Mouse (Mus musculus) right cerebral cortex, postnatal 25 days (tissue): Measurements from ENCODE around the gene Rhof.

Experiments
- DNase-seq: peaks from one replicate; pipeline ENCODE4 v3.0.0; 2022

Gene Rhof

GRCm38 (mm10) chr5:123134875-123135382 is 2.4 kb upstream of the Rhof start:
- no peak for DNase-seq

GRCm38 (mm10) chr5:123134186-123134874 is 1.8 kb upstream of the Rhof start:
- DNase-seq, result peak; percentile 55

- DNase-seq, result no peak
Measured at GRCm38 (mm10) chr5:123133784-123134143, 1.3 kb upstream of the Rhof start.

- DNase-seq, result peak; percentile 86
Measured at GRCm38 (mm10) chr5:123133083-123133783, 741 bp upstream of the Rhof start.

- no peak for DNase-seq
Measured at GRCm38 (mm10) chr5:123130814-123131148, 1.7 kb downstream of the Rhof start.

GRCm38 (mm10) chr5:123130030-123130813 is 2.3 kb downstream of the Rhof start:
- DNase-seq, result no peak

- DNase-seq, result no peak
Measured at GRCm38 (mm10) chr5:123129170-123129757, 3.2 kb downstream of the Rhof start.

GRCm38 (mm10) chr5:123128426-123129169 is 3.9 kb downstream of the Rhof start:
- DNase-seq, result no peak

GRCm38 (mm10) chr5:123127031-123127430 is 5.5 kb downstream of the Rhof start:
- no peak for DNase-seq

- DNase-seq, result no peak
Measured at GRCm38 (mm10) chr5:123125638-123126406, 6.7 kb downstream of the Rhof start.

- no peak for DNase-seq
Measured at GRCm38 (mm10) chr5:123125105-123125504, 7.4 kb downstream of the Rhof start.

- no peak for DNase-seq
Measured at GRCm38 (mm10) chr5:123122181-123122580, 10.3 kb downstream of the Rhof start.

- DNase-seq, result no peak
Measured at GRCm38 (mm10) chr5:123120624-123121215, 11.8 kb downstream of the Rhof start.

GRCm38 (mm10) chr5:123118826-123119225 is 13.7 kb downstream of the Rhof start:
- DNase-seq, result no peak

- DNase-seq, result no peak
Measured at GRCm38 (mm10) chr5:123117773-123118172, 14.7 kb downstream of the Rhof start.

- DNase-seq, result peak; percentile 54
Measured at GRCm38 (mm10) chr5:123117257-123117656, 15.2 kb downstream of the Rhof start.

- no peak for DNase-seq
Measured at GRCm38 (mm10) chr5:123116080-123116479, 16.4 kb downstream of the Rhof start.

GRCm38 (mm10) chr5:123114924-123115323 is 17.6 kb downstream of the Rhof start:
- DNase-seq, result no peak

- no peak for DNase-seq
Measured at GRCm38 (mm10) chr5:123114109-123114508, 18.4 kb downstream of the Rhof start.

- no peak for DNase-seq
Measured at GRCm38 (mm10) chr5:123110296-123110721, 22.2 kb downstream of the Rhof start.
